In genomic region chr6:36644880-36645279, GRCm38 (mm10) we compare ENCODE assay signal across 12 mouse cellular contexts.
DNase-seq lines count a peak whose midpoint lies in the region; ATAC-seq and TF ChIP-seq lines count a peak whose summit lies in the region.
"Had no signal": no experiment of that assay in that cellular context is flagged by ENCODE, and none has a peak within 500 bp of the region (broad histone marks: within the 10 kb centered on the region; RNA-seq: fewer than 3 reads in every experiment).

No protein-coding gene starts in this region.

- no peak overlapping the region for H3K27ac ChIP-seq in hindbrain, embryonic 14.5 days
- no peak overlapping the region for H3K27ac ChIP-seq in neural tube, embryonic 11.5 days (ENCODE audit: low read depth, low read length)
- no peak overlapping the region for H3K27ac ChIP-seq in lung, postnatal 0 days (ENCODE audit: low read length)
- no peak overlapping the region for H3K27ac ChIP-seq in layer of hippocampus, adult 2 months
- H3K27ac ChIP-seq: liver, embryonic 14.5 days had no signal

- no peaks in the 10 kb centered on the region for H3K36me3 ChIP-seq in hindbrain, embryonic 14.5 days (replicated peaks; ENCODE audit: control insufficient read depth, insufficient read depth)
- no peaks in the 10 kb centered on the region for H3K36me3 ChIP-seq in neural tube, embryonic 11.5 days (ENCODE audit: control insufficient read depth, insufficient read depth, low read length)
- H3K36me3 ChIP-seq in lung, postnatal 0 days (ENCODE audit: insufficient read depth, low read length) = no peaks in the 10 kb centered on the region

- H3K4me1 ChIP-seq in hindbrain, embryonic 14.5 days (replicated peaks; ENCODE audit: control insufficient read depth, insufficient read depth, low read length) = no peaks in the 10 kb centered on the region
- no peaks in the 10 kb centered on the region for H3K4me1 ChIP-seq in neural tube, embryonic 11.5 days (ENCODE audit: control insufficient read depth, insufficient read depth, low read length)
- no peaks in the 10 kb centered on the region for H3K4me1 ChIP-seq in lung, postnatal 0 days (ENCODE audit: insufficient read depth, low read depth, low read length)

- no peak for TF ChIP-seq POLR2A in brain, embryonic 14.5 days (IDR thresholded peaks at IDR 0.05; ENCODE audit: borderline replicate concordance, extremely low read depth, insufficient read depth, insufficient read length, poor library complexity, severe bottlenecking)

- peak; percentile 98 for DNase-seq in brain, embryonic 14.5 days (ENCODE audit: low read depth)
- DNase-seq in fat pad, adult 2 months (ENCODE audit: extremely low read depth, low read depth, low spot score) = peak; percentile 11
- peak; percentile 74 for DNase-seq in hindbrain, embryonic 14.5 days (ENCODE audit: low spot score)
- DNase-seq in neural tube, embryonic 11.5 days (ENCODE audit: low spot score) = peak; percentile 68
- DNase-seq in lung, postnatal 0 days (ENCODE audit: low spot score) = no peak
- DNase-seq in urinary bladder, postnatal 36 days (ENCODE audit: low spot score in 2 of 2) = no peak
- DNase-seq in layer of hippocampus, adult 2 months (ENCODE audit: low spot score in 2 of 2) = no peak
- DNase-seq in cerebellum, postnatal 14 days = no peak
- DNase-seq: gastrocnemius, postnatal 25 days; heart, postnatal 14 days; kidney, postnatal 14 days had no signal

- peak; percentile 94 for ATAC-seq in hindbrain, embryonic 14.5 days (ENCODE audit: low FRiP score)
- peak; percentile 81 for ATAC-seq in neural tube, embryonic 11.5 days (ENCODE audit: insufficient read depth, low FRiP score, low TSS enrichment)
- ATAC-seq in lung, postnatal 0 days = no peak

- no peak overlapping the region for H3K9ac ChIP-seq in hindbrain, embryonic 14.5 days
- H3K9ac ChIP-seq in neural tube, embryonic 11.5 days (ENCODE audit: low read length) = no peak overlapping the region
- H3K9ac ChIP-seq in lung, postnatal 0 days (replicated peaks; ENCODE audit: low read depth) = no peak overlapping the region
- H3K9ac ChIP-seq: liver, embryonic 14.5 days had no signal

- no peaks in the 10 kb centered on the region for H3K9me3 ChIP-seq in hindbrain, embryonic 14.5 days (ENCODE audit: control insufficient read depth, low read length)
- no peaks in the 10 kb centered on the region for H3K9me3 ChIP-seq in neural tube, embryonic 11.5 days (ENCODE audit: control insufficient read depth, low read length)
- H3K9me3 ChIP-seq in lung, postnatal 0 days (ENCODE audit: low read length) = no peaks in the 10 kb centered on the region

- TF ChIP-seq CTCF in brain, embryonic 14.5 days (IDR thresholded peaks at IDR 0.05; ENCODE audit: borderline replicate concordance, extremely low read depth, insufficient read depth, insufficient read length) = no peak
- no peak for TF ChIP-seq CTCF in lung, postnatal 0 days (IDR thresholded peaks at IDR 0.05)
- no peak for TF ChIP-seq CTCF in layer of hippocampus, adult 2 months (conservative IDR thresholded peaks at IDR 0.05)

- TF ChIP-seq EP300 in lung, postnatal 0 days (IDR thresholded peaks at IDR 0.05) = no peak

- H3K27me3 ChIP-seq in hindbrain, embryonic 14.5 days (ENCODE audit: control insufficient read depth, insufficient read depth, low read length) = no peaks in the 10 kb centered on the region
- no peaks in the 10 kb centered on the region for H3K27me3 ChIP-seq in neural tube, embryonic 11.5 days (ENCODE audit: control insufficient read depth, insufficient read depth, low read length)
- no peaks in the 10 kb centered on the region for H3K27me3 ChIP-seq in lung, postnatal 0 days (replicated peaks; ENCODE audit: insufficient read depth, low read length)

- H3K4me2 ChIP-seq in hindbrain, embryonic 14.5 days (replicated peaks) = no peak overlapping the region
- no peak overlapping the region for H3K4me2 ChIP-seq in neural tube, embryonic 11.5 days (ENCODE audit: low read depth)
- no peak overlapping the region for H3K4me2 ChIP-seq in lung, postnatal 0 days (replicated peaks; ENCODE audit: low read depth, low read length)

- H3K4me3 ChIP-seq in hindbrain, embryonic 14.5 days (replicated peaks; ENCODE audit: low read length) = no peak overlapping the region
- no peak overlapping the region for H3K4me3 ChIP-seq in neural tube, embryonic 11.5 days (ENCODE audit: low read depth, low read length)
- H3K4me3 ChIP-seq in lung, postnatal 0 days (ENCODE audit: low read depth, low read length) = no peak overlapping the region
- no peak overlapping the region for H3K4me3 ChIP-seq in layer of hippocampus, adult 2 months

- 12% methylated on average over 7 of the region's 7 CpGs for WGBS in hindbrain, embryonic 14.5 days
- WGBS in neural tube, embryonic 11.5 days = 37% methylated on average over 7 of the region's 7 CpGs
- WGBS in lung, postnatal 0 days = 54% methylated on average over 7 of the region's 7 CpGs

Comparison
In these comparisons a context has a peak if more than half of its experiments do, and no peak if none do; other contexts are left out.
1. DNase-seq: peak in brain, embryonic 14.5 days (single experiment), fat pad, adult 2 months (single experiment), hindbrain, embryonic 14.5 days (single experiment) and neural tube, embryonic 11.5 days (single experiment); none in lung, postnatal 0 days (single experiment), urinary bladder, postnatal 36 days (0 of 2), layer of hippocampus, adult 2 months (0 of 2) and cerebellum, postnatal 14 days (0 of 2).